Mouse (Mus musculus): ENCODE measurements around the gene Prnp.

The Prnp gene

DNA sequence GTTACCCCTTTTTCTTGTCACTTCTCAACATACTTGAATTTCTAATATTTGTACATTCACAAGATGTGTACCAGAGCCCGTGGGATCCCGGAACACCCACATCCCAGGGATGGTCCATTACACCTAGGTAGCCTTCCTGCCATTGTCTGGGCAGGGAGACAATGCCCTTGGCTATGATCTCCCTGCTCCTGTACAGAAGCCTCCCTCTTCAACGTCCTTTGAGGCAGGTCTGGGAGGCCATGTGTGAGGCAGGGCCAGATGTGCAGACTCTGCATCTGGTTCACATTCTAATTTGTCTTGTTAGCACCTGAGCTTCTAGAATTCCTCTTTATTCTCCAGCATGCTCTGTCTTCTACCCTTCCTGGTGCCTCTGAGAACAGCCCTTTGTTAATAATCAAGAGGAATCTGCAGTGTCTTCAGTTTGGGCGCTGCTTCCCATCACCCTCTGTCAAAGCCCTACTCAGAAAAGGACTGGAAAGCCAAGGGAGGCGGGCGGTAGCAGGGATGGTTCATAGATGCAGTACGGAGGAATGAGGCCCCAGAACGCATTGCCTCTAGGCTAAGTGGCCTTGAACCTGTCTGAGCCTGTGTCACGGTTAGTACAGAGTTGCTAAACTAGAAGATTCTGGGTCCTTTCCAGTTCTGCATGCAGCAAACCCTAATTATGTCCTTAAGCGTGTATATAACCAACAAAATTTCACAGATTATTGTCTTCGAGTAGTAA, 39.4 kb downstream of the Prnp start:
- DNase-seq (ENCODE audit: low spot score in 2 of 2) = no peak

GRCm38 (mm10) chr2:131949767-131950597, 40.3 kb downstream of the Prnp start:
- DNase-seq (ENCODE audit: low spot score in 2 of 2) = peak in 1 of 2 experiments; percentile 61

GRCm38 (mm10) chr2:131950598-131951095, 40.9 kb downstream of the Prnp start, which contains the start of gene Prnd:
Gene Prnd, plus strand, starts transcription at chr2:131950861.
- DNase-seq (ENCODE audit: low spot score in 2 of 2) = no peak

- DNase-seq (ENCODE audit: low spot score in 2 of 2) = no peak
Measured at GRCm38 (mm10) chr2:131952456-131952855, 42.7 kb downstream of the Prnp start.

DNA sequence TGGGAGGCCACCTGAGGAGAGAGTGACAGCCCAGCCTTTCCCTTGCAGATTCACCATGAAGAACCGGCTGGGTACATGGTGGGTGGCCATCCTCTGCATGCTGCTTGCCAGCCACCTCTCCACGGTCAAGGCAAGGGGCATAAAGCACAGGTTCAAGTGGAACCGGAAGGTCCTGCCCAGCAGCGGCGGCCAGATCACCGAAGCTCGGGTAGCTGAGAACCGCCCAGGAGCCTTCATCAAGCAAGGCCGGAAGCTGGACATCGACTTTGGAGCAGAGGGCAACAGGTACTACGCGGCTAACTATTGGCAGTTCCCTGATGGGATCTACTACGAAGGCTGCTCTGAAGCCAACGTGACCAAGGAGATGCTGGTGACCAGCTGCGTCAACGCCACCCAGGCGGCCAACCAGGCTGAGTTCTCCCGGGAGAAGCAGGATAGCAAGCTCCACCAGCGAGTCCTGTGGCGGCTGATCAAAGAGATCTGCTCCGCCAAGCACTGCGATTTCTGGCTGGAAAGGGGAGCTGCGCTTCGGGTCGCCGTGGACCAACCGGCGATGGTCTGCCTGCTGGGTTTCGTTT, 43.3 kb downstream of the Prnp start:
- no peak for DNase-seq (ENCODE audit: low spot score in 2 of 2)

DNA sequence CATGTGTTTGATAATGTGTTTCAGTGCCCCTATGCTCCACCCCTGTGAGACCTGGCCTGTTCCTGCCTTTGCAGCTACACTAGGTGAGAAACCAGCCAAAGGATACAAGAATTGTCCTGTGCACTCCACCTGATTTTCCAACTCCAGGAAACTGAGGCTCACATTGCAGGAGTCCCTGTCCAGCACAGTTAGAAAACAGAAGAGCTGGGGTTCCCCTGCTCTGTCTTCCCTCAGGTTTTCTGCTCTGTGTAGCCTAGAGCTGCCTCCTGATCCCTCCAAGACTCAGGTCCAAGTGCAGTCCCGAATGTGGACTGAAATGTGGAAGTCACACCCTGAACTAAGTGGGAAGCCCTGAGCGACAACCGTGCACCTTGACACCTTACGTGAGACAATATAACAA, 44.0 kb downstream of the Prnp start:
- DNase-seq (ENCODE audit: low spot score in 2 of 2) = no peak

DNA sequence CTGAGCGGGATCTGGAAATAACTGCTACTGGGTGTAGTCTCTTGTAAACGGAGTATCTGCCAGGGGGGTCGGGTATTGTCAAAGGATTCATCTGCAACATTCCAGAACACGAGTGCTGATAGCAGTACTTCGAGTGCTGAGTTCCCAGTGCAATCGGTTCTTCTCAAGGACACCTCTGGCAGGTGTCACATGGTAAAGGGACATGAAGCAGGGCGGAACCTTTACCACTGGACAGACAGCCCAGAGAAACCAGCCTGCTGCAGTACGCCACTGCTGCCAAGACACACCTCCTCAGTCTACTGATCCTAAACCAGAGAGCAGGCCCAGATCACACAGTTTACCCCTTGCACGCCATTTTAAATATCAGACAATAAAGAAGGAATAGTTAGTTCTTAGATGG, 45.1 kb downstream of the Prnp start:
- DNase-seq (ENCODE audit: low spot score in 2 of 2) = no peak

GRCm38 (mm10) chr2:131955264-131955663, 45.5 kb downstream of the Prnp start:
- DNase-seq (ENCODE audit: low spot score in 2 of 2) = no peak

DNA sequence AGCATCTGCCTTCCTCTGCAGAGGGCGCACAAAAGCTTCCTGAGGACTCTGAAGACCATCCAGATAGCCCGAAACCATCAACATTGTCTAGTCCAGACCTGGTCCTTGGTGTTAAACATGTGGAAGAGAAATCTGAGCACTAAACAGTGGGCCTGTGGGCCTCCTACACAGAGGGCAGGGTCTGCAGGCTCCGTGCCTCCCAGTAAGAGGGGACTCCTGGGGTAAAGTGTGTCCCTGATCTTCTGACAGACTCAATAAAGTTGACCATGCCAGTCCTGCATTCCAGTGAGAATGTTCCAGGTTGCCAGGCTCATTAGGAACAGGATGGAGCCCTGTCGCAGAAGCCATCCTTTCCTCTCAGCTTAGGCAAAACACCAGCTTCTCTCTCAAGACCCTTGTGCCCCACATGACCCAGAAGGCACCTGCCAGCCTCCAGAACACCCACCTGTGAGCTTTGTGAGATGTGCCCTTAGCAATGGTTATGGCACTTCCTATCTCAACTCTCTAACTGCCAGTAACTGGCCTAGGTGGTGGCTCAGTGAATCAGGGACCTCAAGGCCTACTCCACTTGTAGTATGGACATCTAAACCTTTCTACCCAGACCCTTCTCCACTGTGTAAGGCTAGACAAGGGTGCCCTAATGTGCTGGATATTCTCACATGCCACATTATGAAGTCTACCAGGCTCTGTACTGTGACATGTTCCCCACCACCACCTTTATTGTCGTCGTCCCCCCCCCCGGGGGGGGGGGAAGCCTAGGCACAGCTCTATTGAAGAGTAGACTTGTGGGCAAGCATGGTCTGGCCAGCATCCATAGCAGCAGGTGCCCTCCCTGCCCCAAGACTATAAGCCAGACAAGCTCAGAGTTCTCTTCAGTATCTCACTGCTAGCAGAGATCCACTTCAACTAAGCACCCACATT, 46.9 kb downstream of the Prnp start:
- no peak for DNase-seq (ENCODE audit: low spot score in 2 of 2)

DNA sequence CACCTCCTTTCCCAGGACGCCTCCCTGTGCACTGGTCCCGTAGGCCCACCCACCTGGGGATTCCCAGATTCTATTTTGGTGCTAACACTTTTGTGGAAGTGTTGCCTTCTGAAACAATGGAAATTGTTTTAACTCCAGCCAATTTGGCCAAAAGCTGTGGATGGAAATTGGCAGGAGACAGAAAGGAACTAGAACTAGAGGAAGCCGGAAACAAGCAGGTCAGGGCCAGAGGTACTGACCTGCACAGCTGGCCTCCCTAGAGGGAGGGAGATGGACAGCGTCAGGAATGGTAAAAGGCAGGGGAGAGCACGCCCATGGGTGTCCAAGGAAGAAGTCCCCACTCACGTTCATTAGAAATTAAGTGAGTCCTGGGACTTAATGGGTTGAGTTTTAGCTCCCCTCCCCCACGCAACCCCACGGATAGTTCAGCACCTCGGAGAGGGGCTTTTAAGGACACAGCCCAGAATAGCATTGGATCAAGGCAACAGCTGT, 48.0 kb downstream of the Prnp start:
- DNase-seq (ENCODE audit: low spot score in 2 of 2) = no peak

DNA sequence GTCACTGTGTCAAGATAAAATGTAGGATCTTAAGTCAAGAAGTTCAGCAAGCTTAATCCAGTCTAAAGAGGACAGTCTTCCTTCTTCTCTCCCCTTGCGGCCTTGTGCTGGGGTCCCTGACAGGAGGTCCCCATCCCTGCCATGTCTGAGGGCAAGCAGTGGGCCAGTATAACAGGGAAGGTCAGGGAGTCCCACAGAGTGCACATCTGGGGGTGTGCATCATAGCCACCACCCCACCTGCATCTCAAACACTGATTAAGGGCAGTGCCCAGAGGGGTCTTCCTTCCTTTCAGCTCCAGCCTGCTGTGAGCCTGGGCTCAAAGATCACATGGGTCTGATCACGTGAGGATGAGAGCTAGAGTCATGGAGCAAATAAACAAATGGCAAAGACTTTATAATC, 51.9 kb downstream of the Prnp start:
- no peak for DNase-seq (ENCODE audit: low spot score in 2 of 2)

DNA sequence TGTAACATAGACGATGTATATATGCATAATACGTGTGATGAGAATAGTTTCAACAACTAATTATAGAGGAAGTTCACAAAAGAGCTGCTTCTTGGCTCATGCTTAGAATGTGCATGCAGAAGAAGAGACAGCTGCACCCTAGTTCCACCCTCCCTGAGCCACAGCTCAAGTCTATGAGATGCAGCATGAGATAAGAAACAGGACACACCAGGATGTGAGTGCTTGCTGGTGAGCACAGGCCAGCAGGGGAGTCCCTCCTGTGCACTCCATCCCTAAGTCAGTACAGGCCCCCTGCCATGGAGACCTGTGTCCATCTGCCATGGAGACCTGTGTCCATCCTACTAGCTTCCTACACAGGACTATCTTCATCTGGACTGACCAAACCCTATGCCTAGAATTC, 60.9 kb downstream of the Prnp start:
- DNase-seq (ENCODE audit: low spot score in 2 of 2) = no peak

DNA sequence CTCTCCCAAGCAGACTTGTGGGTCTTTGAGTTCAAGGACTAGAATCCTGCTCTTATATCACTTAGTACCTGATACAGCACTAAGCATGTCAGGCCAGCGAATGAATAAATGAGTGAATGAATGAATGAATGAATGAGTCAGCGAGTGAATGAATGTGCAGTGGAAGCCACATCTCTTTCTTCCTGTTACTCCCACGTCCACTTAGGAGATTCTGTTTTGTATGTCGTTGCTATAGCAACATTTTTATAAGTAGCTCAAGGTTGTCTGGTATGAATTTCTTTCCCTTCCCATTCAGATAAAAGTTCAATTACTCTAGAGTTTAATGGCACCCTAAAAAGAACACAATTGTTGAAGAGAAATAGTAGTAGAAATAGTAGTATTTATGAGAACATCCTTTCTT, 61.4 kb downstream of the Prnp start:
- no peak for DNase-seq (ENCODE audit: low spot score in 2 of 2)

DNA sequence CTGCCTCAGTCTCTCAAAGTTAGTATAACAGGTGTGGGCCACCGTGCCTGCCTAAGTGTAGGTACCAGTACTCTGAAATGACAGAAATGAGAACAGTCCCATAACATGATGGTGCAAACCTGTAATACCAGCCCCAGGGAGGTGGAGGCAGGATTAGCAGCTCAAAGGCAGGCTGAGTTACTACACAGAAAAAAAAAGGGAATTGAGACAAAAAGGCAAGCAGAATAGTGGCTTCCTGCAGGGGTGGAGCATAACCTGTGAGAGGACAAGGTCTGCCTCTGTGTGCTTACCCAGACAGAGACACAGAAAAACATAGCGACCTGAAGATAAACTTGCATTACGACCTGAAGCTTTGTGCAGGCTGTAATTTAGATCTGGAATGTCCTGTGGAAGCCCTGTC, 66.9 kb downstream of the Prnp start:
- no peak for DNase-seq (ENCODE audit: low spot score in 2 of 2)

- no peak for DNase-seq (ENCODE audit: low spot score in 2 of 2)
Measured at GRCm38 (mm10) chr2:131980866-131981265, 71.1 kb downstream of the Prnp start.

DNA sequence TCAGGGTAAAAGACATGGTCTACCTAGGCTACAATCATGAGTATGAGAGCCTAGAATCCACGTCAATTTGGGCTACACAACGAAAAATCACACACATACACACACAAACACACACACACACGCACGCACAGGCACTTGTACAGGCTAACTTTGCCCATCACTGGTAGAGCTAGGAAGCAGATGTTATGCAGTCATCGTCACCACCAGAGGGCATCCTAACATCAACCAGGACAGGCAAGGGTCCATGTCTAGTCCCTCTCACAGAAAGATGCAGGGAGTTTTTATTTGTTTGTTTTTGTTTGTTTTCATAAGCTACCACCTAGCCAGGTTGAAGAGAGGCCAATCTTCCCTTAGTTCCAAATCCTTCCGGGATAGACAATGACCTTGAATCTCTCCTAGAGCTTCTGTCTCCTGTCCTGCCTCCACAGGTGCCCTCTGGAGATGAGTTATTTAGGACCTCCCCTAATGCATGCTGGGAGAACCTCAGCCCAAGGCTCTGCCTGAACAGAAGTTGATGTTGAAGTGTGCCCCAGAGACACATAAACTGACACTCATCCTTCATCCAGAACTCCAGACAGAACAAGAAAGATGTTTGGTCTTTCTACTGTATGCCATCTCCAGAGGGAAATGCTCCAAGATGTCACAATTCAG, 72.9 kb downstream of the Prnp start:
- peak in 1 of 2 experiments; percentile 37 for DNase-seq (ENCODE audit: low spot score in 2 of 2)

DNA sequence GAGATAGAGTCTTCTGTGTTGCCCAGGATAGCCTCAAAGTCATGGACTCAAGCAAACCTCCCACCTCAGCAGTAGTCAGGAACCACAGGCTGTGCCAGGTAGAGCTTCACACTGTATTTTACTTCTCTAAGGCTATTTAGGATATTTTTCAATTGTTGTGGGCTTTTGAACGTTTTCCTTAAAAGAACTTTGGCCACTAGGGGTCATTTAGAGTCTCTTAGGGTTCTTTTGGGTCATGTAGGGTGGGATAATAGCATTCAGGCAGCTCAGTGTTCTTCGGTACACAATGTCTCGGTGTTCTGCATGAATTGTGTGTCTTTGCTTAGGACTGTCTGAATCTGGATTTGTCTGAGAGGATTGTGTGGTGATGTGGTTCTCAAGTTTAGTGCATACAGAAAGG, 78.2 kb downstream of the Prnp start:
- no peak for DNase-seq (ENCODE audit: low spot score in 2 of 2)

Data from frontal cortex, postnatal 14 days (tissue).